Mouse (Mus musculus): ENCODE measurements at regions not wholly inside any gene's neighbourhood (a gene's known extent, or its start where the extent isn't known, plus 50 kb on each side); places are given as distances from the start of the nearest gene placed in this dataset.

GRCm38 (mm10) chr17:54678111-54678510 is 379.3 kb upstream of the Slc5a7 start:
- TF ChIP-seq POLR2A (IDR thresholded peaks at IDR 0.05; ENCODE audit: extremely low read depth, insufficient read depth, low read length) (no peak), CTCF (IDR thresholded peaks at IDR 0.05; ENCODE audit: low read depth, low read length) (no peak)
